Mouse (Mus musculus): ENCODE data around the gene Tmem59. TPM values are rescaled to one million over a fixed set of nuclear protein-coding genes. Genes with fewer than 3 reads are reported as not detected.
A peak's percentile ranks its signal among the peaks of the same experiment; 100 is the strongest.

The Tmem59 gene
- total RNA-seq, 2 experiments from 2014 or later: 137 to 148 TPM

DNA sequence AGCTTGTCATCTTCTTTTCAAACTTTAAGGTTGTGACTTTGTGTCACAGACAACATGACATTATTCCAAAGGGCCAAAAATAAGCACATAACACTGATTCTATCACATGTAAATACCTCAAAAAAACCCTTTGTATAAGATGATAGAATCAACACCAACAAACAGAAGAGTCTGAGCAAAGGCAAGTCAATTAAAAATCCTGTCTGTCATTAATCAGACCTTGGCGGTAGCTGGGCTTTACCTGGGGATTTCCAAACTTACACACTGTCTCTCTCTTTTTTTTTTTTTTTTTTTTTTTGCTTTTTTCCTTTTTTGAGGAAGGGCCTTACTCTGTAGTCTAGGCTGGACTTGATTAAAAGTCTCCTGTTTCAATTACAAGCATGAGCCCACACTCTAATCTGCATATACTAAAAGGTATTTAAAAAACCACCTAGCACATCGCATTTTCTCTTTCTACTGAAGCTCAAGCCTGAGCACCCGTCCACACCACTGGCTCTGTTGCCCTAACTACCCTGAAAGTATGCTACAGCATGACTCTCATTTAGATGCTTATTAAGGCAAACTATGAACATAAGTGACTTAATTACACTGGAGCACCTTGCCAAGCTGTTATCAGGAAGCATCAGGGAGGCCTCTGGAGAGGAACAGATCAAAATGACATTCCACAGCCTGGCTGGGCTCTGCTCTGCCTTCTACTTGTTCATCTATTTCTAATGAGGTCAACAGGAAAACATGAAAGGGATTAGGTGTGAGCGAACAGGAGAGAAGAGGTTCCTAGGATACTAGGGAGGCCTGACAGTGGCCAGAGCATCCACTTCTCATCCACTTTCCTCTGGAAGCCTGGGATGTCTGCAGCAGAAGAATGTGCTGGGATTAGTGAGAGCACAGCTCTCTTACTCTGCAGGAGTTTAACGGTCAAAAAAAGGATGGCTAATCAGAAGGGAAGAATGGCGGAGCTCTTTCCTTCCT, 65.5 kb downstream of the Tmem59 start:
- no peak for DNase-seq

- DNase-seq: no peak
Observed at GRCm38 (mm10) chr4:107245368-107245767, 67.2 kb downstream of the Tmem59 start.

DNA sequence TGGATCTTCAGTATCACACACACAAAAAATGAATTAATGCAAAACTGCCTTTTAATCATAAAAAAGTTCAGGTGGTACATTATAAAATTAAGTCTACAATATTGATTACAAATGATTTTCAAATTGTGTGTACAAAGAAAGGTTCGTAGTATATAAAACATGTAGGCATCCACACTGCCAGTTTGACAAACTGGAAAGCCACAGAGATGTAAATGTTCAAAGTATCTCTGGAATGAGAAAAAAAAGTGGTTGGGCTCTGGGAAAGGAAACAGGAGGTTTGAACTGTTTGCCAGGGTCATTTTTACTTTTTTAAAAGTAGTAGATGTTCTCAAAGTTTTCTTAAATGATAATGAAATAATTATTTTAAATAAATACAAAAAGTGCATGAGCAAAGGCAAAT, 67.8 kb downstream of the Tmem59 start:
- DNase-seq: no peak

- no peak for DNase-seq
Observed at GRCm38 (mm10) chr4:107247110-107247509, 68.9 kb downstream of the Tmem59 start.

DNA sequence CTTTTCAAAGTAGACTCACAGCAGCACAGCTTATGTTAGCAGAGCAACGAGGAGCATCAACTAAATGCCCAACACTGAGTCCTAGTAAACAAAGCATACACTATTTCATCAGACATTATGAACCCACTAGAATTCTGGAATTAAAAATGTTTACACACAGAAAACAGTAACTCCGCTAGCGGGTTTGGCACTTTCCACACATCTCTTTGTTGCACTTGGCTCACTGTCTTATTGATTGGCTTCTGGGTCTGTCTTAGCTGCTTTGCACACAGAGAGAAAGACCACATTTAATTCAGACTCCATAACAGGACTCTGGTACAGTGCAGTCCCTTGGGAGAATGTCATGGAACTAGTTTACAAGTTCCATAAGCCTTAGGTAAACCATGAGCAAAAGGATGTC, 69.9 kb downstream of the Tmem59 start:
- DNase-seq: no peak

DNA sequence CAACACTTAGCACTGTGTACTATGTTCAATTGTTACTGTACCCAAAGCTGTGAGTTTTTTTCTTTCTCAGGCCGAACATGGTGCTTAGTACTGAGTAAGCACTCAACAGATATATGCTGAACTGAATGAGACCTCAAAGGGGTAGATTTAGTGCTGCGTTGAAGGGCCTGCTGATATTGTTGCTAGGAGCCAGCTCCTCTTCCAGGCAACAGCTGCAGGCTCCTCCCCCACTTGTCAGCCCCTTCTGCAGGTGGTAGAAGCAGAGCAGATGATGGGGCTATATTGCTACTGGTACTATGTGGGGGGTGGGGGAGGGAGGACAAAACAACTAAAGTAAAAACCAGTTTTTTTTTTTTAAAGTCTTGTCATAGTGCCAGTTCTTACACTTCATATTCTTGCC, 71.3 kb downstream of the Tmem59 start:
- DNase-seq: no peak

DNA sequence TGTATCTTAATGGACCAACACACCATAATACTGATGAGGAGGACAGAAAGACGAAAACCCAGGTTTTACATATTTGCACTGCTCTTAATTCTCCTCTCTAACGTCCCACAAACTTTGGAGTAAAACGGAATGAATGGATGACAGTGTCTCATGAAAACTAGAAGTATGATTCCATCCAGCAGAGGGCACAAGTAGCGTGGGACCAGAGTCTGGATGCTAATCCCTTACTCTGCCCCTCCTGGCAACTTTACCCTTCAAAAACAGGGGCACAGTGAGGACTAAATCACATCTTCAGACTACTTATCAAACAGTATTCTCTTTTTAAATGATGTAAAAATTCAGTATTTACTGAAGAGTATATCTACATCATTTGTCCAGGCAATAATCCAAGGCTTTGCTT, 72.3 kb downstream of the Tmem59 start:
- peak; percentile 43 for DNase-seq

Other genes with a start within 250 kb of the Tmem59 start
- 10 to 100 TPM; 80.9 to 83.6 TPM for gene Mrpl37, start 111.5 kb upstream of the Tmem59 start, total RNA-seq (2021)
- gene Cyb5rl, start 111.4 kb upstream of the Tmem59 start, total RNA-seq (2021): 1 to 10 TPM; 7.1 to 7.7 TPM
- gene Cdcp2, start 81.5 kb upstream of the Tmem59 start, total RNA-seq (2021): not detected
- gene Tceanc2, start 717 bp downstream of the Tmem59 start, total RNA-seq (2021): 10 to 100 TPM; 13.1 to 14.9 TPM
- gene Ldlrad1, start 30.8 kb downstream of the Tmem59 start, total RNA-seq (2021): not detected
- gene Lrrc42, start 75.1 kb downstream of the Tmem59 start, total RNA-seq (2021): 10 to 100 TPM; 23.1 to 24.9 TPM
- gene Hspb11, start 75.2 kb downstream of the Tmem59 start, total RNA-seq (2021): 10 to 100 TPM; 16.1 to 18.4 TPM
- gene Dio1, start 128.8 kb downstream of the Tmem59 start, total RNA-seq (2021): not detected
- 10 to 100 TPM; 28.0 to 32.3 TPM for gene Yipf1, start 136.0 kb downstream of the Tmem59 start, total RNA-seq (2021)
- 10 to 100 TPM; 23.5 to 27.3 TPM for gene Ndc1, start 189.4 kb downstream of the Tmem59 start, total RNA-seq (2021)